Mouse (Mus musculus): ENCODE results near the gene BC030867.
"Not testable (repeated sequence)": the region's sequence is repeated elsewhere in the genome, so short reads cannot be mapped to it uniquely, and the experiment has no call there.

BC030867 gene

DNA sequence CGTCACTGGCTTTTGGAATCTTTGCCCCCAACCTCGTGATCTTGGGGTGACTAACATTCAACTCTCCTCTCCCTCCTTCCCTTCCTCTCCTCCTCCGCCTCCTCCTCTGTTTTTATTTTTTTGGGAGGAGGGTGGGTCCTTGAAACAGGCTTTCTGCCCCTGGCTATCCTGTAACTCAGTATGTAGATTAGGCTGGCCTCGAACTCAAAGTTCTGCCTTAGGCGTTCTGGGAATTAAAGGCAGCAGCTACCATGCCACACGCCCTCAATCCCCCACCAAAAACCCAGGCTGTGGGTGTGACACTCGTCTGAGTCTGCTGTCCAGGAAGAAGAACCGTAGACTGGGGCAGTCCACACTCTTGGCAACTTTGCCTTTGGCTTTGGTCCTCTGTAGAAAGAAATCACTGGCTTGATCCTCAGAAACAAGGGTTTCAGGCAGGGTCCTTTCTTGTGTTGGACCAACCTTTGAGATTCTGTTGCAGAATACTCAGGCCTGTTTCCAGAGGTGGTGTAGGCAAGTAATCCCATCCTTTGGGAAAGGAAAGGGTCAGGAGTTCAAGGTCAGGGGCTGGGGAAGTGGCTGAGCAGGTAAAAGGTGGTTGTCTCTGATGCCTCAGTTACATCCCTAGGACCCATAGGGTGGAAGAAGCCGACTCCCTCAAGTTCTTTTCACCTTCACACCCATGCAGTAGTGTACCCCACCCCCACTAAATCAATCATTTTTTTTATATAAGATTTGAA, 839 bp downstream of the BC030867 start:
- no peak for DNase-seq (ENCODE audit: low read depth, low spot score)

DNA sequence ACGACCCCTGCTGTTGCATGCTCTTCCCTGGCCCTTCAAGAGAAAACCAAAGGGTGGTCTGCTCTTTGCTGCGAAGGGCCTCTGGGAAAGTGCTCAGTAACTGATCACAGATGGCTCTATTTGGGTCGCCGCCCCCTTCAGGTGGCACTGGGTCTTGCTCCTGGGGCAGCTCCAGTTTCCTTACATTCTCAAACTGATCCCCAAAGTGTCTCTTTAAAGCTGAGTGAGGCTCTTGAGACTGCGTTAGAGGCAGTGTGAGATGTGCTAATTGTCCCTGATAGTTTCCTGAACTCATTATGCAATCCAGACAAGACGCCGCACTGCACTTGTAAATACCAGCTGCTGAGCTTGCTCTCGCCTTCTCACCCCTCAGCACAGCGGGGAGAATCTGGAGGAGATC, 8.8 kb downstream of the BC030867 start:
- DNase-seq (ENCODE audit: low read depth, low spot score): no peak

DNA sequence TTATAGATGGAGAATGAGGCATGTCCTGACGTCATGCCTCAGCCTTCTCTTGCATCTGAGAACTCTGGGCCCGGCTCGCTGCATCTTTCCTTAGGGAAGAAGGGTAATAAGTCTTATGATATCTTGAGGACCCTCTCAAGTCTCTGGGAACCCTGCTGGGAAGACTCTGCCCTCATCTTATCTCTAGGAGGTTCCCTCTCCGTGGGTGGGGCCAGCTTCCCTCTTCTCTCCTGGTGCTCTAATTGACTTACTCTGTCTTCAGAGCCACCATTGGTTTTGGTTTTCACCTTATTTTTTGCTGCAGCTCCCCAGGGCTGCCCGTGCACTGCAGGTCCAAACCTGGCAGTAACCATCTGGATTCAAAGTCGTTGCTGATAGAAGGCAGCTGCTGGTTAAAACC, 9.4 kb downstream of the BC030867 start:
- DNase-seq (ENCODE audit: low read depth, low spot score): no peak

DNA sequence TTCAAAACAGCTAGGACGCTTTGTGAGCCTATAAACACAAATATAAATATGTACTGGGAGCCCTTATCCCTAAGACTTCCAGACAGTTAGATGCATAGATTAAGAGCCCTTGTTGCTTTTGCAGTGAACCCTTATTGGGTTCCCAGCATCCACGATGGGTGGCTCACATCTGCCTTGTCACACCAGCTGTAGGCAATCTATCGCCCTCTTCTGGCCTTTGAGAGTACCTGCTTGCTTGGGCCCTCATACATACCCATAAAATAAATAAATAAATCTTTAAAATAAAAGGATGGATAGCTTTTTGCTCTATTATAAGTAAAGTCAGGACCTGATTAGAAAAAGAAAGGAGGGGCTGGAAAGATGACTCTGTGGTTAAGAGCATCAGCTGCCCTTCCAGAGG, 9.8 kb downstream of the BC030867 start:
- DNase-seq (ENCODE audit: low read depth, low spot score): no peak

DNA sequence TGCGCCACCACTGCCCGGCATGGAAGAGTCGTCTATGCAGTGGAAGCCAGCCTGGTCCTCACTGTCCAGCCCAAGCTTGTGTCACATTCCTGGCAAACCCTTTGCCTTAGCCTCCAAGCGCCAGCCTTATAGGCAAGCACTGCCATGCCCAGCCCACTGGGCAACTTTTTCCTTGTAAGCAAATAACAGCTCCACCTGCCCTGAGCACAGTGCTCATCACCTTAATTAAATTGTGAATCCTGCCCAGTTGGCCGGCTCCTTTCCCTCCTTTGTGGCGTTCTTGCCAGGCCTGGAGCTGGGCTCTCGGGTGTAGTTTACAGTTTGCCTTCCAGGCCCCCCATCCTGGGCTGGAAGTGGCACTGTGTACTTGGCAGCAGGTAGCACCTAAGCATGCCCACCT, 14.5 kb downstream of the BC030867 start:
- DNase-seq (ENCODE audit: low read depth, low spot score): no peak

DNA sequence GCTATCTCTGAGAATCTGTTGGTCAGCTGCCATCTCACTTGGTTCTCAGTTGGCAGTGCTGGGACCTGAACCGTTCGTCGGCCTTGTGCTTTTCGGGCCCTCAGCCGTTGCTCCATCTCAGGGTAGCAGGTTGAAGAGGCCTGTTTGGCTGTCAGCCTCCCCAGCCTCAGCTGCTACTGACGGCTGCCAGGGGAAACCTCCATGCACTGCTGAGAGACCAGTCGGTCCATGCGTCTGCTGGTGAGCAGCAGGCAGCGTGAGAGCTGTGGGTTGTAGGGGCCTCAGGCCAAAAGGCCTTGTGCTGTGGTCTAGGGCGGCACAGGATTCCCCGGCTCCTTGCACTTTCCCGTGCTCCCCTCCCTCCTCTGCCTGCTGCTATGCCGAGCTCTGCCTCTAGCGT, 17.1 kb downstream of the BC030867 start:
- no peak for DNase-seq (ENCODE audit: low read depth, low spot score)

DNA sequence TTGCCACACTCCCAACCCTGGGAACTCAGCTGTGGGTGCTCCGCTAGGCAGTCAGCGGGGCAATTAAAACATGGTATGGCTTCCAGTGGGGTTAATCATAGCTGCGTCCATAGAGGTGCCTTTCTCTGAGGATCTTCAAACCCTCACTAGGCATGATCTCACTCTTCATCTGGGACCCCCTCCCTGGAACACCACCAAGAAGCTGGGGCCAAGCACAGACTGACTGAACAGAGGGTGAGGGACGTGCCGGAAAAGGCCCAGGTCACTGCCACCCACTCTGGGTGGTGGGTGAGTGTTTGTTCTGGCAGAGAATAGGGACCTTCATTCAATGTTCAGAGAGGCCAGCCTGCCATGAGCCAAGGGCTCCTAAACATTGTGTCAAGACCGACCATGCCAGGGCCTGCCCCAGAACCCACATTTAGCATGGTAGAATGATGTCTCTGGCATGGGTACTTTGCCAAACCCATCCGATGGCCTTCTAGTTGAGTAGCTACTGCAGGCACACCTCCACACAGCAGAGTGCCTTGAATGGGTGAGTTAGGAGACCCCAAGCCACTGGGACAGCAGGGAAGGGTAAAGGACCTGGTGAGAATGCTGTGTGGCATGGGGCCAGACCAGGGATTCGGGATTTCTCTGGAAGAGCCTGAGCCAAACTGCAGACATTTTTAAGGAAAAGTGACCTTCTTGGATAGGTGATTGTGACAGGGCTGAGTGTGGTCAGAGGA, 18.1 kb downstream of the BC030867 start:
- DNase-seq (ENCODE audit: low read depth, low spot score): no peak

DNA sequence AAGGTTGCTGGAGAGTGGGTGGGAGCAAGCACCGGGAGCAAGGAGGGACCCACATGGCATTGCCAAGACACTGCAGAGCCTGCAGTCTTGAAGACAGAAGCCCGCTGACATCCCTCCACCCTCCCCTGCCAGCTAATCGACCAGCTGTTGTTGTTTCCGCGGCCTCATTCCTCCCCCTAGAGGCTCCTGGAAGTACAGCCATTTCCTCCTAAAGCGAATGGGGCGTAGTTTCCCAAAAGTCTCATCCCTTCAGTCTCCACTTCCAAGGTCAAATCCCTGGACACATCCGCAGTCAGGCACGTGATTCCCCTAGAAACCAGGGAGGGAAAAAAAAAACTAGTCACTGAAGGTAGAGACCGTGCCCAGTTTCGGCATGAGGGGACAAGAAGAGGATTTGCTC, 18.8 kb downstream of the BC030867 start:
- DNase-seq (ENCODE audit: low read depth, low spot score): peak; percentile 78

DNA sequence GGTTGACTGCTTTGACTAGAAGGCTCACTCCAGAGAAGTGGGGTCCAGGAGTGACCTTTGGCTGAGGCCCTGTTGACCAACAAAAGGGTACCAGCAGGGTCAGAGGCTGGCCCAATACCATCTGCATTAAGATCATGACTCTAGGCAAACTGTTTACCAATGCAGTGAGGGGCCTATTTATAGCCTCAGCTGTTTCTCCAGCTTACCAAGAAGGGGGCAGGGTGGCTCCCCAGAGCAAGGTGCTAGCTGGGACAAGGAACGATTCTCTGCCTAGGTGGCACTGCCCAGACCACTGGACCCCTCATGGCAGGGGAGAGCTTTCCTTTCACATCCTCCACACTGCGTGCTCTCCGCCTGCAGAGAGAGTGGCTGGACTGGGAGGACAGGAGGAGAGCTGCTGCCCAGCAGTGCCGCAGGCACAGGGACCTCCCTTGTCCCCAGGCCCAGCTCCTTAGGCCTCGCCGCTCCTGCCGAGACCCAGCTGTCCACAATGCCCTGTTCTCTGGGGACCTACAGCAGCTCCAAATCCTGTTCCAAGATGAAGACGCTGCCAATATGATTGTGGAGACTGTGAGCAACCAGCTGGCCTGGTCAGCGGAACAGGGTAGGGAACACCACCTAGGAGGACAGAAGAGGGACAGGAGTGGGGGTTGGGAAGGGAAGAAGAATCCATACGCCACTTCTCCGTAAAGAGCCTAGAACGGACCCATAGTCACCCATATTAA, 20.0 kb downstream of the BC030867 start, which contains the start of gene Asb16:
Gene Asb16 (plus strand): TSS at position 224 of the 725 bp plus-strand sequence.
- DNase-seq (ENCODE audit: low read depth, low spot score): no peak

DNA sequence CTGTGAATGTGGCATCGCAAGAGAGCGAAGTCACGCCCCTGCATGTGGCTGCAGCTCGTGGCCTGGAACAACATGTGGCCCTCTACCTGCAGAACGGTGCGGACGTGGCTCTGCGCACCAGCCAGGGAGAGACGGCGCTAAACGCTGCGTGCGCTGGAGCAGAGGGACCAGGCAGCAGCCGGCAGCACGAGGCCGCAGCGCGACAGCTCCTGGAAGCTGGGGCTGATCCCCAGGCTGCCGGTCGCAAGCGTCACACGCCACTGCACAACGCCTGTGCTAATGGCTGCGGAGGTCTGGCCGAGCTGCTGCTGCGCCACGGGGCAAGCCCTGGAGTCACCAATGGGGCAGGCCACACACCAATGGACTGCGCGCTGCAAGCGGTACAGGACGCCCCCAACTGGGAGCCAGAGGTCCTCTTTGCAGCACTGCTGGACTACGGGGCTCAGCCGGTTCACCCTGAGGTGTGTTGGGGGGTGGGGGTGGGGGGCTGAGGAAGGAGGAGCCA, 27.8 kb downstream of the BC030867 start:
- DNase-seq (ENCODE audit: low read depth, low spot score): peak; percentile 55

DNA sequence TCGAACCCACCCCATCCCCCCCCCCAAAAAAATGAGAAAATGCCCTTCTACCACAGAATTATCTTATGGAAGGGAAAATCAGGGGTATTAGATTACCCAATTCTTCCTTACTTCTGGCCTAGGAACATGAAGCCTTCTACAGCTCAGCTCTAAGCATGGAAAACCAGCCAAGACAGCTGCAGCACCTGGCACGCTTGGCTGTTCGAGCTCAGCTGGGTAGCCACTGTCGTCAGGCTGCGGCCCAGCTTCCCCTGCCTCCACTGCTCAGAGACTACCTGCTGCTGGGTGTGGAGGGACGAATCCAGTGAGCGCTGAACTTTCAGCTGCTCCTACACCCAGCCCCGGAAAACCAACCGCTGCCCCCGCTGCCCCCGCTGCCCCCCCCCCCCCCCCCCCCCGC, 29.1 kb downstream of the BC030867 start:
- DNase-seq (ENCODE audit: low read depth, low spot score): no peak

DNA sequence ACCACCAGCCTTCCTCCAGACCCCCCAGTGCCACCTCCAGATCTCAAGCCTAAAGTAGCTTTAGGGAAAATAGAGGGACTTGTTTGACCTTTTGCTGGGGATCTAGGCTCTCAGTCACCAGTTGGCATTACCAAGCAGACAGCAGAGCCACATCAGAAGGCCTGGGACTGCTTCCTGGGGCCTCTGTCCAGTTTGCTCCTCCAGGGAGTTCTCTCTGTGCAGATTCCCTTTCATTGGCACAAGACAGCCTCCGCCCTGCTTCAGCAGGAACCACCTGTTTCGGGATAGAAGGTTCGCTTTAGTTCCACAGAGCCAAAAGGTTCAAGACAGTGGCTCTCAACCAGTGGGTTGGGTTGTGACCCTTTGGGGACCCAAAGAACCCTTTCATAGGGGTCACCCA, 30.9 kb downstream of the BC030867 start:
- no peak for DNase-seq (ENCODE audit: low read depth, low spot score)

DNA sequence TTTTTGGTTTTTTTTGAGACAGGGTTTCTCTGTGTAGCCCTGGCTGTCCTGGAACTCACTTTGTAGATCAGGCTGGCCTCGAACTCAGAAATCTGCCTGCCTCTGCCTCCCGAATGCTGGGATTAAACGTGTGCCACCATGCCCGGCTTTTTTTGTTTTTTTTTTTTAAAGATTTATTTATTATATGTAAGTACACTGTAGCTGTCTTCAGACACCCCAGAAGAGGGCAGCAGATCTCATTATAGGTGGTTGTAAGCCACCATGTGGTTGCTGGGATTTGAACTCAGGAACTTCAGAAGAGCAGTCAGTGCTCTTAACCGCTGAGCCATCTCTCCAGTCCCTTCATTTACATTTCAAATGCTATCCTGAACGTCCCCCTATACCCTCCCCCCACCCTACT, 31.6 kb downstream of the BC030867 start:
- DNase-seq (ENCODE audit: low read depth, low spot score): not testable (repeated sequence)

DNA sequence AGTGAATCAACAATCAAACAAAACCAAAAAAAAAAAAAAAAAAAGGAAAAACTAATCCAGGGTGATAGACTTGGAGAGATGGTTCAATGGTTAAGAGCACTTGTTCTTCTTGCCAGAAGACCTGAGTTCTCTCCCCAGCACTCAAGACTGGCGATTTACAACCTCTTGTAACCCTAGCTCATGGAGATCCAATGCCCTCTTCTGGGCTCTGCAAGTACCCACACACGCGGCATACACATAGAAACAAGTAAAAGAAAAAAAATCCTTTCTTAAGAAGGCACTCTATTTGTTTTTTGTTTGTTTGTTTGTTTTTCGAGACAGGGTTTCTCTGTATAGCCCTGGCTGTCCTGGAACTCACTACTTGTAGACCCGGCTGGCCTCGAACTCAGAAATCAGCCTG, 35.2 kb downstream of the BC030867 start:
- DNase-seq (ENCODE audit: low read depth, low spot score): no peak

DNA sequence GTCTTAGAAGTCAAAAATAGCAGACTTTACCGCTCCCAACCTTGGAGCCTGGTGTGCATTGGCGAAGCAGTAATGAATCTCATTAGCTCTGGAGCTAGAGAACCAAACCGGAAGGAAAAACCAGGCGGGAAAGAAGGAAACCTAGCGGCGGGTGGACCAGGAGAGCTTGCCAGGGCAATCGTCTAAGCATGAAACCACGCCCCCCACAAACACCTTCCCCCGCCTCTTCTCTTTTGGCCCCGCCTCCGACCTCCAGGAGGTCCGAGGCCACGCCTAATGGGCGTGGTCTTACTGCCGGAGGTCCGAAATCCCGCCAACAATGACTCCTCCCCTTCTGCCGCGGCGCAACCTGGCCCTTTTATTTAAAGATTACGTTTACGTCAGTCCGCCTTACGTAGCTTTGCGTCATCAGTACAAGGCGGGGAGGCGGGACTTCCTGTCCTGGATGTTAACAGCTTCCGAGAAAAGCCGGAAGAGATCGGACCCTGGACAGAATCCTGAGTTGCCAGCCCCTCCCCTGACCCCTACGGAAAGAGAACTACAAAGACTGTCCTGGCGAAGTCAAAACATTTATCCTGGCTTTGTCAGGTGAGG, 35.9 kb downstream of the BC030867 start, which contains the start of gene Tmub2:
Gene Tmub2 (plus strand): TSS at position 431 of the 594 bp plus-strand sequence.
- peak; percentile 100 for DNase-seq (ENCODE audit: low read depth, low spot score)

DNA sequence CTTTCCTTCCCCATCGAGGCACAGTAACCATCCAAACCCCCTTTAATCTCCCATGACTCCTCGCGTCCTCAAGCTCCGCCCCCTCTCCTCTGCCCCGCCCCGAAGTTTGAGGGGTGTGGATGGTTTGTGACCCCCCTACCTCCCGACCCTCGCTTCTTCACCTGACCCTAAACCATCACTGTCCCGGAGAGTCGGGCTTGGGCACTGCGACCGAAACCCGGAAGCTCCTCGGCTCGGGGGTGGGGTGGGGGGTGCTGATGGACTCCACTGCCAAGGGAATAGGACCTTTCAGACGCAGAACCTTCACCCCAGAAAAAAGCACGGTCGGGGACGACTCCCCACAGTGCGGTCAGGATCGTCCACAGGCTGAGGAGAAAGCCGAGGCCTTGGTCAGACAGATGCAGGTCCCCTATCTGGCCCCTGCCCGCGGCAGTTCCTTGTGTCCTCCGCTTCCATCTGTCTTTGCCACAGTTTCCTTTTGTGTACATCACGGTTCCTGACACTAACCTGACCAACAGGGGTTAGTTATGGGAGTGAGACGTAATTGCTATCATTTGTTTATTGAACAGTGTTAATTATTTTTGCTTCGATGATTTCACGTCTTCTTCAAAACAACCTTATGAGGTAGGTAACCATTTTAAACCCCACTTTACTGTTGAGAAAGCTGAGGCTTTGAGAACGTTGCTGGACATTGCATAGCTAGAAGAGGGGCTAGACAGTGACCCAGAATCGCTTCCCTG, 36.6 kb downstream of the BC030867 start:
- DNase-seq (ENCODE audit: low read depth, low spot score): no peak

DNA sequence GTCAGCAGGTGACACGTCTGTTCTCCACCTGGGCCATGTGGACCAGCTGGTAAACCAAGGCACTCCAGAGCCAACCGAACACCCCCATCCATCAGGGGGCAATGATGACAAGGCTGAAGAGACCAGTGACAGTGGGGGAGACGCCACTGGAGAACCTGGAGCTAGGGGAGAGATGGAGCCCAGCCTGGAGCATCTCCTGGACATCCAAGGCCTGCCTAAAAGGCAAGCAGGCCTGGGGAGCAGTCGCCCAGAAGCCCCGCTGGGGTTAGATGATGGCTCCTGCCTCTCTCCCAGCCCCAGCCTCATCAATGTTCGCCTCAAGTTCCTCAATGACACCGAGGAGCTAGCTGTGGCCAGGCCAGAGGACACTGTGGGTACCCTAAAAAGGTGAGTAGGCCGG, 38.8 kb downstream of the BC030867 start:
- DNase-seq (ENCODE audit: low read depth, low spot score): no peak

DNA sequence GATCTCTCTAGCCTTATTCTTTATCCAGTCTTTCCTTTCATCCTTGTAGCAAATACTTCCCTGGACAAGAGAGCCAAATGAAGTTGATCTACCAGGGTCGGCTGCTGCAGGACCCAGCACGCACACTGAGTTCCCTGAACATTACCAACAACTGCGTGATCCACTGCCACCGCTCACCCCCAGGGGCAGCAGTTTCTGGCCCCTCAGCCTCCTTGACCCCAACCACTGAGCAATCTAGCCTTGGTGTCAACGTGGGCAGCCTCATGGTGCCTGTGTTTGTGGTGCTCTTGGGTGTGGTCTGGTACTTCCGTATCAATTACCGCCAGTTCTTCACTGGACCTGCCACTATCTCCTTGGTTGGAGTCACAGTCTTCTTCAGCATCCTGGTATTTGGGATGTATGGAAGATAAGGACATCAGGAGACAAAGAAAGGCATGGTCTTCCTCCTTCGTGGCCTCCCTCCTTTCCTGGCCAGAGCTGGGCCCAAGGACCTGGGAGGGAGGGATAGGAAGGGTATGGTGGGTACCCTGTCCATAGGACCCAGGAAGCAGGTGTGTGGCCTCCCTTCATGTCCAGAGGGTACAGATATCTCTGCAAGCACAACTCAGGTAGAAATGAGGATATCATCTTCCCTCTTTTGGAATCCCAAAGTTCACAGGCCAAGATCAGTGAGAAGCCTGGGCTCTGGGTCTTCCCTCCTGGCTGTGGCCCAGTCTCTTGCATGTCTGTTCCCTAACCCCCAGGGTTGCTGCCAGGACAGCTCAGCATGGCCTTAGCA, 39.5 kb downstream of the BC030867 start:
- DNase-seq (ENCODE audit: low read depth, low spot score): no peak

DNA sequence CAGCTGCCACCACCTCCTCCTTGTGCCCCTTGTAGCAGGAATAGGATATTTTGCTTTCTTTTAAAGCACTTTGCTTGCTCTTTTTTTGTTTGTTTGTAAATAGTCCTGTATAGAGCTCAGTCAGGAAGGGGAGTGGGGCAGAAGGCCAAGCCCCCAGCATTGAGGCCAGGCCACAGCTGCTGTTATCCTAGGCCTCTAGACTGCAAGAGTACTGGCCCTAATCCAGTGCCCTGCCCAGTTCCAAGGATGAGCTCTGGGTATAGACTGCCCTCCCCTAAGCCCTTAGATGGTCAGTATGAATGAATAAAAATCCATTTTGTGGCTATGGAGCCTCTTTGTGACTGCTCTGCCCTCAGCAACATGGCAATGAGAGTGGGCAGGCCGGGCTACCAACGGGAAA, 40.2 kb downstream of the BC030867 start:
- no peak for DNase-seq (ENCODE audit: low read depth, low spot score)

DNA sequence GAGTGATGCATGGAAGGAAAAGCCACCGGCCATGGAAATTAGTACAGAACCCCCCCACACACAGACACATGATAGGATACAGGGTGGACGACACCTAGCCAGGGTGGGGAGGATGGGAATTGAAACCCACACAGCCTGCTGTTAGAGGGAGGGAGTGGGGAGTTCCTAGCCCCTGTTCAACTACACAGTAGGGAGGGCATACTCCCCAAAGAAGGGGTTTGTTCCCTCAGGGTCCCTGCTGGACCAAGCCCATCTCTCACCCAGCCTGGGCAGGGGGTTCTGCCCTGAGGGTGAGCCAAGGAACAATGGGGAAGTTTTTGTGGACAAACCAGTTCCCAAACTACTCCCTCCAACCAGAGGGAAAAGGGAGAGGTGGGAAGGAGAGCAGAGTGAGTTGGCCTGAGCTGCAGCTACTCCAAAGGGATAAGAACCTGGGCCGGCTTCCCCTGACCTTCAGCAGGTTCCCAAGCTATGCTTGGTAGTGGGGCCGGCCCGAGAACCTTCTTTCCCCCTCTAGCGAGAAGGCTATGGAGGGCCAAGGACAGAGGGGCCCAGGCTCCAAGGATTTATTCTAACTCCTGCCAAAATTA, 40.9 kb downstream of the BC030867 start:
- DNase-seq (ENCODE audit: low read depth, low spot score): no peak

Data from mesoderm, embryonic 11.5 days (tissue).